Mouse (Mus musculus): ENCODE data around the gene Ttc7b. TPM values are rescaled to one million over a fixed set of nuclear protein-coding genes. Genes with fewer than 3 reads are reported as not detected.

Gene Ttc7b
- polyA plus RNA-seq, 1 experiment from 2014 or later: 6.3 TPM

GRCm38 (mm10) chr12:100429414-100430114 lies 91.1 kb downstream of the Ttc7b start:
- no peaks in the 10 kb centered on the region for H3K27me3 ChIP-seq (replicated peaks; ENCODE audit: control insufficient read depth, insufficient read depth, low read length)
- H3K36me3 ChIP-seq (ENCODE audit: control insufficient read depth, insufficient read depth, low read length): no peaks in the 10 kb centered on the region
- 84% methylated on average over 6 of the region's 6 CpGs for WGBS
- H3K9me3 ChIP-seq (replicated peaks; ENCODE audit: control insufficient read depth, low read length): no peaks in the 10 kb centered on the region
- no peak overlapping the region for H3K9ac ChIP-seq (ENCODE audit: low read length)
- ATAC-seq (no peak), DNase-seq (ENCODE audit: low spot score) (no peak)
- H3K27ac ChIP-seq (ENCODE audit: low read depth, low read length): no peak overlapping the region
- no peak overlapping the region for H3K4me3 ChIP-seq (ENCODE audit: low read depth, low read length)
- H3K4me2 ChIP-seq (ENCODE audit: low read length): no peak overlapping the region
- H3K4me1 ChIP-seq (ENCODE audit: control insufficient read depth, insufficient read depth, low read length): no peaks in the 10 kb centered on the region

GRCm38 (mm10) chr12:100428183-100428582 lies 92.4 kb downstream of the Ttc7b start:
- DNase-seq (ENCODE audit: low spot score) (no peak), ATAC-seq (no peak)
- no peak overlapping the region for H3K27ac ChIP-seq (ENCODE audit: low read depth, low read length)
- no peaks in the 10 kb centered on the region for H3K4me1 ChIP-seq (ENCODE audit: control insufficient read depth, insufficient read depth, low read length)
- H3K9ac ChIP-seq (ENCODE audit: low read length): no peak overlapping the region
- H3K4me2 ChIP-seq (ENCODE audit: low read length): no peak overlapping the region
- no peaks in the 10 kb centered on the region for H3K27me3 ChIP-seq (replicated peaks; ENCODE audit: control insufficient read depth, insufficient read depth, low read length)
- H3K4me3 ChIP-seq (ENCODE audit: low read depth, low read length): no peak overlapping the region
- H3K36me3 ChIP-seq (ENCODE audit: control insufficient read depth, insufficient read depth, low read length): no peaks in the 10 kb centered on the region
- WGBS: 93% methylated on average over 4 of the region's 4 CpGs
- H3K9me3 ChIP-seq (replicated peaks; ENCODE audit: control insufficient read depth, low read length): no peaks in the 10 kb centered on the region

- H3K9ac ChIP-seq (ENCODE audit: low read length): no peak overlapping the region
- H3K4me1 ChIP-seq (ENCODE audit: control insufficient read depth, insufficient read depth, low read length): no peaks in the 10 kb centered on the region
- no peak overlapping the region for H3K27ac ChIP-seq (ENCODE audit: low read depth, low read length)
- no peak overlapping the region for H3K4me3 ChIP-seq (ENCODE audit: low read depth, low read length)
- H3K27me3 ChIP-seq (replicated peaks; ENCODE audit: control insufficient read depth, insufficient read depth, low read length): no peaks in the 10 kb centered on the region
- ATAC-seq (no peak), DNase-seq (ENCODE audit: low spot score) (no peak)
- H3K4me2 ChIP-seq (ENCODE audit: low read length): no peak overlapping the region
- 88% methylated on average over 4 of the region's 4 CpGs for WGBS
- no peaks in the 10 kb centered on the region for H3K36me3 ChIP-seq (ENCODE audit: control insufficient read depth, insufficient read depth, low read length)
- H3K9me3 ChIP-seq (replicated peaks; ENCODE audit: control insufficient read depth, low read length): no peaks in the 10 kb centered on the region
Observed at GRCm38 (mm10) chr12:100426212-100426611, 94.4 kb downstream of the Ttc7b start.

- ATAC-seq (no peak), DNase-seq (ENCODE audit: low spot score) (no peak)
- Histone ChIP-seq H3K27me3 (replicated peaks; ENCODE audit: control insufficient read depth, insufficient read depth, low read length) (no peaks in the 10 kb centered on the region), H3K4me3 (ENCODE audit: low read depth, low read length) (no peak overlapping the region), H3K9ac (ENCODE audit: low read length) (no peak overlapping the region), H3K4me2 (ENCODE audit: low read length) (no peak overlapping the region), H3K9me3 (replicated peaks; ENCODE audit: control insufficient read depth, low read length) (no peaks in the 10 kb centered on the region), H3K4me1 (ENCODE audit: control insufficient read depth, insufficient read depth, low read length) (no peaks in the 10 kb centered on the region), H3K36me3 (ENCODE audit: control insufficient read depth, insufficient read depth, low read length) (no peaks in the 10 kb centered on the region), H3K27ac (ENCODE audit: low read depth, low read length) (no peak overlapping the region)
- 94% methylated on average over 6 of the region's 6 CpGs for WGBS
Observed at GRCm38 (mm10) chr12:100425028-100425427, 95.6 kb downstream of the Ttc7b start.

- 52% methylated on average over 6 of the region's 6 CpGs for WGBS
Observed at GRCm38 (mm10) chr12:100422286-100422820, 98.3 kb downstream of the Ttc7b start.

GRCm38 (mm10) chr12:100421538-100421937 lies 99.1 kb downstream of the Ttc7b start:
- no peak overlapping the region for H3K4me2 ChIP-seq (ENCODE audit: low read length)
- H3K9me3 ChIP-seq (replicated peaks; ENCODE audit: control insufficient read depth, low read length): no peaks in the 10 kb centered on the region
- H3K36me3 ChIP-seq (ENCODE audit: control insufficient read depth, insufficient read depth, low read length): no peaks in the 10 kb centered on the region
- DNase-seq (ENCODE audit: low spot score) (peak; percentile 82), ATAC-seq (peak; percentile 52; the same call in 1 of the 2 replicates)
- H3K27me3 ChIP-seq (replicated peaks; ENCODE audit: control insufficient read depth, insufficient read depth, low read length): no peaks in the 10 kb centered on the region
- no peak overlapping the region for H3K4me3 ChIP-seq (ENCODE audit: low read depth, low read length)
- H3K9ac ChIP-seq (ENCODE audit: low read length): no peak overlapping the region
- 50% methylated on average over 6 of the region's 6 CpGs for WGBS
- no peaks in the 10 kb centered on the region for H3K4me1 ChIP-seq (ENCODE audit: control insufficient read depth, insufficient read depth, low read length)
- H3K27ac ChIP-seq (ENCODE audit: low read depth, low read length): no peak overlapping the region

More at GRCm38 (mm10) chr12:100422286-100422820, 98.3 kb downstream of the Ttc7b start:
- H3K27me3 ChIP-seq (replicated peaks; ENCODE audit: control insufficient read depth, insufficient read depth, low read length): no peaks in the 10 kb centered on the region
- H3K27ac ChIP-seq (ENCODE audit: low read depth, low read length): no peak overlapping the region
- no peaks in the 10 kb centered on the region for H3K36me3 ChIP-seq (ENCODE audit: control insufficient read depth, insufficient read depth, low read length)
- DNase-seq (ENCODE audit: low spot score) (no peak), ATAC-seq (no peak)
- no peak overlapping the region for H3K4me3 ChIP-seq (ENCODE audit: low read depth, low read length)
- no peaks in the 10 kb centered on the region for H3K4me1 ChIP-seq (ENCODE audit: control insufficient read depth, insufficient read depth, low read length)
- H3K9me3 ChIP-seq (replicated peaks; ENCODE audit: control insufficient read depth, low read length): no peaks in the 10 kb centered on the region
- H3K9ac ChIP-seq (ENCODE audit: low read length): no peak overlapping the region
- H3K4me2 ChIP-seq (ENCODE audit: low read length): no peak overlapping the region

GRCm38 (mm10) chr12:100420903-100421302 lies 99.7 kb downstream of the Ttc7b start:
- Histone ChIP-seq H3K4me2 (ENCODE audit: low read length) (no peak overlapping the region), H3K9ac (ENCODE audit: low read length) (no peak overlapping the region), H3K36me3 (ENCODE audit: control insufficient read depth, insufficient read depth, low read length) (no peaks in the 10 kb centered on the region), H3K4me1 (ENCODE audit: control insufficient read depth, insufficient read depth, low read length) (no peaks in the 10 kb centered on the region), H3K9me3 (replicated peaks; ENCODE audit: control insufficient read depth, low read length) (no peaks in the 10 kb centered on the region), H3K27me3 (replicated peaks; ENCODE audit: control insufficient read depth, insufficient read depth, low read length) (no peaks in the 10 kb centered on the region), H3K4me3 (ENCODE audit: low read depth, low read length) (no peak overlapping the region), H3K27ac (ENCODE audit: low read depth, low read length) (no peak overlapping the region)
- WGBS: 69% methylated on average over 6 of the region's 6 CpGs
- ATAC-seq (no peak), DNase-seq (ENCODE audit: low spot score) (no peak)

- H3K4me2 ChIP-seq (ENCODE audit: low read length): no peak overlapping the region
- H3K9me3 ChIP-seq (replicated peaks; ENCODE audit: control insufficient read depth, low read length): no peaks in the 10 kb centered on the region
- no peak for ATAC-seq
- no peaks in the 10 kb centered on the region for H3K27me3 ChIP-seq (replicated peaks; ENCODE audit: control insufficient read depth, insufficient read depth, low read length)
- H3K36me3 ChIP-seq (ENCODE audit: control insufficient read depth, insufficient read depth, low read length): no peaks in the 10 kb centered on the region
- DNase-seq (ENCODE audit: low spot score): no peak
- no peaks in the 10 kb centered on the region for H3K4me1 ChIP-seq (ENCODE audit: control insufficient read depth, insufficient read depth, low read length)
- H3K9ac ChIP-seq (ENCODE audit: low read length): no peak overlapping the region
- 74% methylated on average over 9 of the region's 9 CpGs for WGBS
- no peak overlapping the region for H3K4me3 ChIP-seq (ENCODE audit: low read depth, low read length)
- no peak overlapping the region for H3K27ac ChIP-seq (ENCODE audit: low read depth, low read length)
Observed at GRCm38 (mm10) chr12:100419946-100420874, 100.4 kb downstream of the Ttc7b start.

All from forebrain, embryonic 14.5 days (tissue).